9 mouse cellular contexts compared by ENCODE assay signal in genomic region chr15:6231308-6232103, GRCm38 (mm10).
A peak's percentile ranks its signal among the peaks of the same experiment; 100 is the strongest.
DNase-seq lines count a peak whose midpoint lies in the region; ATAC-seq and TF ChIP-seq lines count a peak whose summit lies in the region.
"Had no signal": no experiment of that assay in that cellular context is flagged by ENCODE, and none has a peak within 500 bp of the region (broad histone marks: within the 10 kb centered on the region; RNA-seq: fewer than 3 reads in every experiment).

No protein-coding gene starts in this region.

- peak; percentile 36; the same call in 1 of the 2 replicates for ATAC-seq in hindbrain, embryonic 13.5 days (ENCODE audit: low FRiP score)
- ATAC-seq in megakaryocyte progenitor cell, adult 5-6 weeks (replicated peaks; ENCODE audit: poor library complexity) = peak; percentile 52

- WGBS in hindbrain, embryonic 13.5 days = 76% methylated on average over 12 of the region's 12 CpGs
- 89% methylated on average over 12 of the region's 12 CpGs for WGBS in hindbrain, embryonic 10.5 days

- H3K27ac ChIP-seq in hindbrain, embryonic 13.5 days = no peak overlapping the region
- no peak overlapping the region for H3K27ac ChIP-seq in hindbrain, embryonic 10.5 days
- H3K27ac ChIP-seq in gastrocnemius, adult 2 months = no peak overlapping the region

- intact Hi-C loops in gastrocnemius, adult 2 months (cut with DNase I) = no loop called here

- no peaks in the 10 kb centered on the region for H3K27me3 ChIP-seq in hindbrain, embryonic 13.5 days
- H3K27me3 ChIP-seq in hindbrain, embryonic 10.5 days (ENCODE audit: insufficient read depth, poor library complexity, severe bottlenecking) = no peaks in the 10 kb centered on the region

- no peak for DNase-seq in hindbrain, embryonic 10.5 days (ENCODE audit: low spot score)
- DNase-seq in right cerebral cortex, adult 2 months (ENCODE audit: low spot score in 2 of 2) = peak; percentile 17 to 20
- no peak for DNase-seq in right cerebral cortex, adult 18-20 months
- DNase-seq in gastrocnemius, adult 2 months = peak; percentile 51
- no peak for DNase-seq in urinary bladder, postnatal 25 days (ENCODE audit: low spot score)
- DNase-seq in MN1 (ENCODE audit: low spot score) = no peak

- H3K9me3 ChIP-seq in hindbrain, embryonic 13.5 days = no peaks in the 10 kb centered on the region
- no peaks in the 10 kb centered on the region for H3K9me3 ChIP-seq in hindbrain, embryonic 10.5 days

- no peak for TF ChIP-seq CTCF in gastrocnemius, adult 2 months (IDR thresholded peaks at IDR 0.05)

- no peaks in the 10 kb centered on the region for H3K4me1 ChIP-seq in hindbrain, embryonic 13.5 days (replicated peaks)
- H3K4me1 ChIP-seq in hindbrain, embryonic 10.5 days (replicated peaks) = no peaks in the 10 kb centered on the region

- no peak overlapping the region for H3K4me2 ChIP-seq in hindbrain, embryonic 13.5 days

- H3K36me3 ChIP-seq in hindbrain, embryonic 13.5 days = no peaks in the 10 kb centered on the region
- no peaks in the 10 kb centered on the region for H3K36me3 ChIP-seq in hindbrain, embryonic 10.5 days

- H3K4me3 ChIP-seq in hindbrain, embryonic 13.5 days = no peak overlapping the region
- H3K4me3 ChIP-seq in hindbrain, embryonic 10.5 days = no peak overlapping the region
- no peak overlapping the region for H3K4me3 ChIP-seq in gastrocnemius, adult 2 months
- H3K4me3 ChIP-seq: erythroblast, embryonic 14.5 days had no signal

- no peak overlapping the region for H3K9ac ChIP-seq in hindbrain, embryonic 13.5 days

Comparison
In these comparisons a context has a peak if more than half of its experiments do, and no peak if none do; other contexts are left out.
1. DNase-seq: peak in right cerebral cortex, adult 2 months (2 of 2) and gastrocnemius, adult 2 months (single experiment); none in hindbrain, embryonic 10.5 days (single experiment), right cerebral cortex, adult 18-20 months (single experiment), urinary bladder, postnatal 25 days (single experiment) and MN1 (single experiment).